Mouse (Mus musculus) layer of hippocampus, adult 9-11 months (tissue): Measurements from ENCODE around the gene Coa7.
A peak's percentile ranks its signal among the peaks of the same experiment; 100 is the strongest.

Experiments
- DNase-seq: peaks from one replicate; pipeline ENCODE4 v3.0.0; 2022

Coa7 gene

GRCm38 (mm10) chr4:108327730-108328484, at the start of gene Coa7:
Gene Coa7 (plus strand): TSS chr4:108328140.
- peak; percentile 96 for DNase-seq

GRCm38 (mm10) chr4:108300266-108300665, 27.7 kb upstream of the Coa7 start:
- DNase-seq: no peak

- DNase-seq: peak; percentile 87
These were observed 27.1 kb upstream of the Coa7 start, which contains the start of gene Zyg11b for GRCm38 (mm10) chr4:108300670-108301373. Gene Zyg11b (minus strand): TSS chr4:108301096.

GRCm38 (mm10) chr4:108302296-108302890, 25.5 kb upstream of the Coa7 start:
- no peak for DNase-seq

- DNase-seq: no peak
These were observed 17.2 kb upstream of the Coa7 start for GRCm38 (mm10) chr4:108310706-108311105.

GRCm38 (mm10) chr4:108314041-108314440, 13.9 kb upstream of the Coa7 start:
- DNase-seq: peak; percentile 69

GRCm38 (mm10) chr4:108317656-108318605, 10.0 kb upstream of the Coa7 start:
- DNase-seq: no peak

- DNase-seq: peak; percentile 63
These were observed 9.0 kb upstream of the Coa7 start for GRCm38 (mm10) chr4:108318649-108319615.

- no peak for DNase-seq
These were observed 8.2 kb upstream of the Coa7 start for GRCm38 (mm10) chr4:108319747-108320146.

GRCm38 (mm10) chr4:108320627-108321380, 7.1 kb upstream of the Coa7 start:
- no peak for DNase-seq

- no peak for DNase-seq
These were observed 4.4 kb upstream of the Coa7 start for GRCm38 (mm10) chr4:108323588-108323987.

GRCm38 (mm10) chr4:108327071-108327579, 815 bp upstream of the Coa7 start:
- DNase-seq: peak; percentile 50

GRCm38 (mm10) chr4:108329840-108330239, 1.9 kb downstream of the Coa7 start:
- DNase-seq: no peak

GRCm38 (mm10) chr4:108332041-108332440, 4.1 kb downstream of the Coa7 start:
- DNase-seq: no peak

- no peak for DNase-seq
These were observed 7.5 kb downstream of the Coa7 start for GRCm38 (mm10) chr4:108335413-108335812.

GRCm38 (mm10) chr4:108336765-108337164, 8.8 kb downstream of the Coa7 start:
- no peak for DNase-seq

- DNase-seq: no peak
These were observed 9.9 kb downstream of the Coa7 start for GRCm38 (mm10) chr4:108337817-108338216.

- DNase-seq: no peak
These were observed 10.4 kb downstream of the Coa7 start for GRCm38 (mm10) chr4:108338321-108338733.

- DNase-seq: peak; percentile 56
These were observed 10.9 kb downstream of the Coa7 start for GRCm38 (mm10) chr4:108338811-108339210.

GRCm38 (mm10) chr4:108339277-108339690, 11.3 kb downstream of the Coa7 start:
- DNase-seq: peak; percentile 40
